Mouse (Mus musculus): ENCODE results near the gene Ifna9.
"Not testable (repeated sequence)": the region's sequence is repeated elsewhere in the genome, so short reads cannot be mapped to it uniquely, and the experiment has no call there.

Ifna9 gene

GRCm38 (mm10) chr4:88592285-88592684 lies at the start of gene Ifna9:
Gene Ifna9, minus strand, starts transcription at chr4:88592385.
- no peak for DNase-seq (ENCODE audit: low read depth)

GRCm38 (mm10) chr4:88641077-88641831 lies 49.1 kb upstream of the Ifna9 start:
- peak; percentile 100 for DNase-seq (ENCODE audit: low read depth)

GRCm38 (mm10) chr4:88640704-88641076 lies 48.5 kb upstream of the Ifna9 start:
- no peak for DNase-seq (ENCODE audit: low read depth)

- DNase-seq (ENCODE audit: low read depth) = no peak
These were observed 42.1 kb upstream of the Ifna9 start, which contains the start of gene C87499 for GRCm38 (mm10) chr4:88634311-88634710. Gene C87499, minus strand, starts transcription at chr4:88634411.

- DNase-seq (ENCODE audit: low read depth) = no peak
These were observed 11.1 kb upstream of the Ifna9 start, which contains the start of gene Ifna12 for GRCm38 (mm10) chr4:88603276-88603675. Gene Ifna12, minus strand, starts transcription at chr4:88603376.

GRCm38 (mm10) chr4:88571698-88572097 lies 20.5 kb downstream of the Ifna9 start, which contains the start of gene Ifna14:
Gene Ifna14, minus strand, starts transcription at chr4:88571798.
- no peak for DNase-seq (ENCODE audit: low read depth)

GRCm38 (mm10) chr4:88561791-88562190 lies 30.4 kb downstream of the Ifna9 start:
- DNase-seq (ENCODE audit: low read depth) = no peak

GRCm38 (mm10) chr4:88558145-88558544 lies 34.0 kb downstream of the Ifna9 start, which contains the start of gene Ifna15:
Gene Ifna15, minus strand, starts transcription at chr4:88558245.
- not testable (repeated sequence) for DNase-seq (ENCODE audit: low read depth)

GRCm38 (mm10) chr4:88550161-88550945 lies 41.8 kb downstream of the Ifna9 start:
- DNase-seq (ENCODE audit: low read depth) = peak; percentile 87

- DNase-seq (ENCODE audit: low read depth) = no peak
These were observed 44.2 kb downstream of the Ifna9 start for GRCm38 (mm10) chr4:88547986-88548385.

- peak; percentile 66 for DNase-seq (ENCODE audit: low read depth)
These were observed 48.4 kb downstream of the Ifna9 start for GRCm38 (mm10) chr4:88543649-88544234.

Data from c-Kit-positive CD71-negative TER-119-negative erythroid progenitor cells, embryonic 14.5 days (primary cell).